Mouse (Mus musculus) testis, adult 2 months (tissue): Measurements from ENCODE around the gene H2-T23.
A peak's percentile ranks its signal among the peaks of the same experiment; 100 is the strongest.
"Not testable (repeated sequence)": the region's sequence is repeated elsewhere in the genome, so short reads cannot be mapped to it uniquely, and the experiment has no call there.

ENCODE experiments used
- CTCF ChIP-seq: fragments of 200-500 bp; IDR thresholded peaks from 2 replicates; pipeline ENCODE4 v1.5.1; 2012; ENCODE audit warnings: low read depth, mild to moderate bottlenecking, inconsistent platforms, low read length, moderate library complexity; ENCODE audit not compliant: control insufficient read depth, insufficient read depth, insufficient replicate concordance
- POLR2A ChIP-seq: fragments of 200-500 bp; IDR thresholded peaks from 2 replicates; pipeline ENCODE4 v1.6.1; 2012; ENCODE audit warnings: low read depth, mild to moderate bottlenecking, inconsistent platforms, low read length, moderate library complexity; ENCODE audit not compliant: control insufficient read depth

GRCm38 (mm10) chr17:36031583-36032331 is 898 bp downstream of the H2-T23 start:
- TF ChIP-seq POLR2A = not testable (repeated sequence)
- TF ChIP-seq CTCF = 0 out of 2 replicates have a peak, but pooled peaks have one; percentile 11
